Mouse (Mus musculus) embryo, embryonic 10.5 days (tissue): Measurements from ENCODE around the gene Numa1.
A peak's percentile ranks its signal among the peaks of the same experiment; 100 is the strongest.
"Not testable (repeated sequence)": the region's sequence is repeated elsewhere in the genome, so short reads cannot be mapped to it uniquely, and the experiment has no call there.

ENCODE experiments used
- DNase-seq: peaks from one replicate; pipeline ENCODE4 v3.0.0-alpha.2; 2015; ENCODE audit warnings: low spot score

Gene Numa1

DNA sequence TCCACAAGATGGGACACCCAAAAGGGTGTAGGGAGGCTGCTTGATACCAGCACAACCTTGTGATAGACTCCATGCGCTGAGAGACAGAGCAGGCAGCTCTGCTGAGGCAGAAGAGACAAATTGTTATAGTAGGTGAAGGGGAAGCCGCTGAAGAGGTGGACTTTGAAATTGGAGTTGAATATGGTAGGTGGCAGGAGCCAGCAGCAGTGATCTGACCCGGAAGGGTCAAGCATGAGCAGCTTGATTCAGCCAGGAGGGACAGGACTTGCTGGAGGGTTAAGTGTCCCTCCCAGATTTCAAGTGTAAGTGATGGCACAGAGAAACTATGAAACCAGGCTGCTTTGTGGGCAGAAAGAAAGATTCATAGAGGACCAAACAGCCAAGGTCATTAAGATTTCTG, 51.2 kb downstream of the Numa1 start:
- DNase-seq: no peak

DNA sequence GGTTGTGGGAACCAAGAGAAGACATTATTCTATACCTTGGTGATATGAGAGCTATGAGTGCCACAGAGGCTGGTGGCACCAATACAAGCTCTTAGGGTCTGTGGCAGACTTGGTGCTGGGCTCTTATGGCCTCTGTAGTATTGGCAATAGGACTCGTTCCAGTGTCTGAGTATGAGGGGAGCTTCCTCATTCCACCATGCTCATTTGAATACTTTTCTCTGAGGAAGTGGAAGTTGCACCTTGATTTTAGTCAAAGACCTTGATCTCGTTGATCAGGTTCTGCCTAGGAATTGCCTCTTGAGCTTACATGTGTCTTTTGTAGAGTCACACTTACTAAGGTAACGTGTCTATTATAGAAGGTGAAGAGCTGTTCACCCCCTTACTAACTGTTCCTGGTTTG, 60.3 kb downstream of the Numa1 start:
- DNase-seq: no peak

DNA sequence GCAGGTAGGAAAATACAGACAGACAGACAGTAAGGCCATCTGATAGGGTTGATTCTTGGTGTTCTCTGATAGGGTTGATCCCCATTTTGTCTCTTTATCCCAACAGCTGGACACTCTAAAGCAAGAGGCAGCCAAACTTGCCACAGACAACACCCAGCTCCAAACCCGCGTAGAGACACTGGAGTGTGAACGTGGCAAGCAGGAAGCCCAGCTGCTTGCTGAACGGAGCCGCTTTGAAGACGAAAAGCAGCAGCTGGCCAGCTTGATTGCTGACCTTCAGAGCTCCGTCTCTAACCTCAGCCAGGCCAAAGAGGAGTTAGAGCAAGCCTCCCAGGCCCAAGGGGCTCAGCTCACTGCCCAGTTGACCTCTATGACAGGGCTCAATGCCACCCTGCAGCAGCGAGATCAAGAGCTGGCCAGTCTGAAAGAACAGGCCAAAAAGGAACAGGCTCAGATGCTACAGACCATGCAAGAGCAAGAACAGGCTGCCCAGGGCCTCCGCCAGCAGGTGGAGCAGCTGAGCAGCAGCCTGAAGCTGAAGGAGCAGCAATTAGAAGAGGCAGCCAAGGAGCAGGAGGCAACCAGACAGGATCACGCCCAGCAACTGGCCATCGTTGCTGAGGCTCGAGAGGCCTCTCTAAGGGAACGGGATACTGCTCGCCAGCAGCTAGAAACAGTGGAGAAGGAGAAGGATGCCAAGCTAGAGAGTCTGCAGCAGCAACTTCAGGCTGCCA, 64.5 kb downstream of the Numa1 start:
- DNase-seq: peak; percentile 79

DNA sequence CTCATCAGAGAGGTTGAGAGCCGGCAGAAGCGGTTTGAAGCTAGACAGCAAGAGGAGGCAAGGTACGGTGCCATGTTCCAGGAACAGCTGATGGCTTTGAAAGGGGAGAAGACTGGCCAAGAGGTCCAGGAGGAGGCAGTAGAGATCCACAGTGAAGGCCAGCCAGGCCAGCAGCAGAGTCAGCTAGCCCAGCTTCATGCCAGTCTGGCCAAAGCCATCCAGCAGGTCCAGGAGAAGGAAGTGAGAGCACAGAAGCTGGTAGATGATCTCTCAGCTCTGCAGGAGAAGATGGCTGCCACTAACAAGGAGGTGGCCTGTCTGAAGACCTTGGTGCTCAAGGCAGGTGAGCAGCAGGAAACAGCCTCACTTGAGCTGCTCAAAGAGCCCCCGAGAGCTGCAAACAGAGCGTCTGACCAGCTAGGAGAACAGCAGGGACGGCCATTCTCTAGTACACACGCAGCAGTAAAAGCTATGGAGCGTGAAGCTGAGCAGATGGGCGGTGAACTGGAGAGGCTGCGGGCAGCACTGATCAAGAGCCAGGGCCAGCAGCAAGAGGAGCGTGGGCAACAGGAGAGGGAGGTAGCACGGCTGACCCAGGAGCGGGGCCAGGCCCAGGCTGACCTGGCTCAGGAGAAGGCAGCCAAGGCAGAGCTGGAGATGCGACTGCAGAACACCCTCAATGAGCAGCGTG, 65.7 kb downstream of the Numa1 start:
- no peak for DNase-seq

DNA sequence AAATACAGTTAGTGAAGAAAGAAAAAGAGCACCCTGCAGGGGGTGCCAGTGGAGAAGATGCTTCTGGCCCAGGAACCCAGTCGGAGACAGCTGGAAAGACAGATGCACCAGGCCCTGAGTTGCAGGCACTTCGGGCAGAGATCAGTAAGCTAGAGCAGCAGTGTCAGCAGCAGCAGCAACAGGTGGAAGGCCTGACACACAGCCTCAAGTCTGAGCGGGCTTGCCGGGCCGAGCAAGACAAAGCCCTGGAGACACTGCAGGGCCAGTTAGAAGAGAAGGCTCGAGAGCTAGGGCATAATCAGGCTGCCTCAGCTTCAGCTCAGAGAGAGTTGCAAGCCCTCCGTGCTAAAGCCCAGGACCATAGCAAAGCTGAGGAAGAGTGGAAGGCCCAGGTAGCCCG, 66.4 kb downstream of the Numa1 start:
- DNase-seq: no peak

DNA sequence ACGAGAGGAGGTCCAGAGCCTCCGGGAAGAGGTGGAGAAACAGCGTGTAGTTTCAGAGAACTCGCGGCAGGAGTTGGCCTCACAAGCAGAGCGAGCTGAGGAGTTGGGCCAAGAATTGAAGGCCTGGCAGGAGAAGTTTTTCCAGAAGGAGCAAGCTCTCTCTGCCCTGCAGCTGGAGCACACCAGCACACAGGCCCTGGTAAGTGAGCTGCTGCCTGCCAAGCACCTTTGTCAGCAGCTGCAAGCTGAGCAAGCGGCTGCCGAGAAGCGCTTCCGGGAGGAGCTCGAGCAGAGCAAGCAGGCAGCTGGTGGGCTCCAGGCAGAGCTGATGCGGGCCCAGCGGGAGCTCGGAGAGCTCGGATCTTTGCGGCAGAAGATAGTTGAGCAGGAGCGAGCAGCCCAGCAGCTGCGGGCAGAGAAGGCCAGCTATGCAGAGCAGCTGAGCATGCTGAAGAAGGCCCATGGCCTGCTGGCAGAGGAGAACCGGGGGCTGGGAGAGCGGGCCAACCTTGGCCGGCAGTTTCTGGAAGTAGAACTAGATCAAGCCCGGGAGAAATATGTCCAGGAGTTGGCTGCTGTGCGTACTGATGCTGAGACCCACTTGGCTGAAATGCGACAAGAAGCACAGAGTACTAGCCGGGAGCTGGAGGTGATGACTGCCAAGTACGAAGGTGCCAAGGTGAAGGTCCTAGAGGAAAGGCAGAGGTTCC, 67.2 kb downstream of the Numa1 start:
- no peak for DNase-seq

DNA sequence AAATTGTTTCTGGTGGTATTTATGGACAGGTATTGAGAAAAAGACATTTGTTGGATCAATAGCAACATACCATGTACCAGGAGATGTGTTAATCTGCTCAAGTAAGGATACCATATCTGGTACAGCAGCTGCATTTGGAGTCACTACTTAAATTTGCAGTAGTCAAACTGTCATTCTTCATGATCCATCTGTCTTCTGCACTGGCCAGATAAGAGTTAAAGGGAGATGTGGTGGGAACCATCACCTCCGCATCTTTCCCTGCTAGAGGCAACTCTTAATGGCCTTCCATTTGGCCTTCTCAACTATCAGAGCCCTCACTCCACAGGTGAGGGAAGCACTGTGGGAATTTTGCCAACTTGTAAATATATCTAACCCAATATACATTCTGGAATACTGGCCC, 72.6 kb downstream of the Numa1 start:
- no peak for DNase-seq

DNA sequence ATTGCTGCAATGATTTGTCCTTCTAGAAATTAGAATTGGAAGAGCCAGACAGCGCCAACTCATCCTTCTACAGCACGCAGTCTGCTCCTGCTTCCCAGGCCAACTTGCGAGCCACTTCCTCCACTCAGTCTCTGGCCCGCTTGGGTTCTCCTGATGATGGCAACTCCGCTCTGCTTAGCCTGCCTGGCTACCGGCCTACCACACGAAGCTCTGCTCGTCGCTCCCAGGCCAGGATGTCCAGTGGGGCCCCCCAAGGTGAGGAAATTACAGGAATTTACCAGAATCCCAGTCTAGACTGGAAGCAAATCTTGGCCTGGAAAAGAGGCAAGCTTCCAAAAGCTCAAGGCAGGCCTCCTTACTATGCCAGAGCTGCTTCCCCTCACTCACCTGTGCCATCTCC, 77.9 kb downstream of the Numa1 start:
- DNase-seq: no peak

DNA sequence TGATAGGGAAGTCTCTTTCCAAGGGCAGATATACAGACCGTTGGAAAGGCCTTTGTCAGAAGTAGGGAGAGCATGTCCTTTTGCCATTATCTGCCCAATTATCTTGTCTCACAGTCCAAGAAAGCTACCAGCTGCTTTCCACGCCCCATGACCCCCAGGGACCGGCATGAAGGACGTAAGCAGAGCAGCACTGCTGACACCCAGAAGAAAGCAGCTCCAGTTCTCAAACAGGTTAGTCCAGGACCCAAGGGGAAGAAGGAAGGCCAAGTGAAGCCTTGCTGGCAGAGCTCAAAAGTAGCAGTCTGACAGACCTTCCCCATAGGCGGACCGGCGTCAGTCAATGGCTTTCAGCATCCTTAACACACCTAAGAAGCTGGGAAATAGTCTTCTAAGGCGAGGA, 79.5 kb downstream of the Numa1 start:
- no peak for DNase-seq

DNA sequence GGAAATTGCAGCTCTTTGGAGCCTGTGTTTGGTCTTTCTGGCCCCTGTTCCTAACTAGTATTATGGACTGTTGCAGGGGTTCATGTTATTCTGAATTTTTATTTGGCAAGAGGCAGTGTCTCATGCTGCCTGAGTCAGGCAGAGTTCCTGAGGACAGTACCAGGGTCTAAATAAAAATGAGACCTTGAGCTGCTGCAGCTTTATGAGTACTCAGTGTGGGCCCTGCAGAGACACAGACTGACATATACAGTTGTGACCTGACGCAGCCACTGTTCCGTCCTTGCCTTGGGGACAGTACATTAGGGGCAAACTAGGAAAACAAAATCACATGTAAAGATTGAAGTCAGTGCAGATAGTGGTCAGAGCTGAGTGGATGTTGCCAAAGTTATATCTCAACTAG, 81.1 kb downstream of the Numa1 start:
- DNase-seq: no peak

DNA sequence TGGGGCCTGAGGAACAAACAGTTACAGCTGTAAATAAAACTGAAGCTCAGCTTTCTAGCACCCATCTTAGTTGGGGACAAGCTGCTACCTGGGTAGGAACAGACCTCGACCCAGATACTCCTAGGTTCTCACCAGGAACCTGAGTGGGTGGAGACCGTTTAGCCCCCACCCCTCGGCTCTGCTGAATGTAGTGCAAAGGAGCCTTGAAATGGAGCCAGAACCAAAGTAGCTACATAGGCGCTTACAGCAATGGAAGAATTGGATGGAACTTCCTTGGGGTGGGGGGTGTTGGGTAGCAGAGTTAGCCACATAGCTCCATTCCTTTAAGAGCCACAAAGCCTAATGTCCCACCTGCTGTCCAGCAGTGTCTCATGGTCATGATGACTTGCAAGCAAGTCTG, 83.0 kb downstream of the Numa1 start:
- no peak for DNase-seq

DNA sequence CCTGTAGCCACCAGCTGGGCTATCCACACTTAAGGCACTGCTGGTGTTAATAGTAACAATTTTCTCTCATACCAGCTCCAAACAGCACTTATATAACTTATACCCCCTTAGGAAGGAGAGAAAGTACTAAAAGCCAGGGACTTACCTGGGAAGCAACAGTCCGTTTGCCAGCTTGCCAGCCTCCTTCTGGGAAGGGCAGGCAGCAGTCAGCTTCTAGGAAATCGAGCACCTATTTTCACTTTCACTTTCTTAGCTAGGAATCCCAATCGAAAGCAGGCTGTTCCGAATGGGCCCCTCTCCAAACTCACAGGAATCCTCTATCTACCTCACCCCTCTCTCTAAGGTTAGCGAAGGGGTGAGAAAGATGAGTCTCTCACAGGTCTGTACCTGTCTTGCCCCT, 83.5 kb downstream of the Numa1 start:
- DNase-seq: no peak

DNA sequence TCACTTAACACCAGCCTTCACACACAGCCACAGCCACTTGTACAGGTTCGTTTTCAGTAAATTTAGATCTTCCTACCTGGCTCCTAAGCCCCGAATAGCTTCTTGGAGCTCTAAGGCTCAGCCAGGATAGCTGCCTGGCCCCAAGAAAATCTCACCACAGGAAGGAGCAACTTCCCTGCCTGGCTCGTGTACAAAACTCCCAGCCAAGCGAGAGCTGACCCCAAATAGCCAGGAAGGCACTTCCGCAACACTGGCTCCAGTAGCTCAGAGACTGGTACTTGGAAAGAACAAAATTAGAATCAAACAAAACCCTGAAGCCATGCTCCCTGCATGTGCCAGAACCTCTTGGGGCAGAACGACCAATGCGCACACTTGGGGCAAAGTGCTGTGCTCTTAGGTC, 84.1 kb downstream of the Numa1 start:
- no peak for DNase-seq

DNA sequence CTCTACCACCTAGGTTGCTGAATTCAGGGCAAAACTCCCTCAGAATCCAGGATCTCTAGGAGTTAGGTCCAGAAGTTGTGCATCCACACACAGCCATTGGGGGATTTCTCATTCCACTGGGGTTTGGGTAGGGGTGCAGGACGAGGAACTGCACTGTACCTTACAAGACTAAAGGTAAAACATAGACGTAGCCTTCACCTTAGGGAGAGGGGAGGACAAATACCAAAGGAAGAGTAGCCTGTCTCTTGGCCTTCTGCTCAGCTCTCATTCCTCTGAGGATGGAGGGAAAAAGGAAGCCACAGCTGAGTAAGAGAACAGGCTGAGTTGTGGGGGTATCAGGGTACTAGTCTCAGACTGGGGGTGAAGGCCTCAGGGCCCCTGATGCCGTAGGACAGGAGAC, 84.7 kb downstream of the Numa1 start, which contains the start of gene Il18bp:
Gene Il18bp (minus strand): TSS at position 101 of the 400 bp plus-strand sequence.
- DNase-seq: no peak

DNA sequence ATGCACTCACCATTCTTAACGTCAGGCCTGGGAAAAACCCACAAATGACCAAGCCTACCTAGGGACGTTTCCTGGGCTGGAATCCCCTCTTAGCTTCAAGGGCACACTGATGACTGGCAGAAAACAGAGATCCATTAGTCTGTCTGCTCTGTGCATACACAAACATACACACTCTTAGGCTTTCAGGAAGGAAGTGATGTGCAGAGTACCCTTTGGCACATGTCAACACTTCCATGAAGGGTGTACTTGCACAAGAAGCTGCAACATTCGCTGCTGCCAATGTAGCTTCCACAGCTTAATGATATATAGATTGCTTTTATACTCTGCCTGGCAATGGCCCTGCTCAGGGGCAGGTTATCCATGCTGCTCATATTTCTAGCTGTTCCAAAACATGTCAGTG, 85.5 kb downstream of the Numa1 start:
- DNase-seq: no peak

DNA sequence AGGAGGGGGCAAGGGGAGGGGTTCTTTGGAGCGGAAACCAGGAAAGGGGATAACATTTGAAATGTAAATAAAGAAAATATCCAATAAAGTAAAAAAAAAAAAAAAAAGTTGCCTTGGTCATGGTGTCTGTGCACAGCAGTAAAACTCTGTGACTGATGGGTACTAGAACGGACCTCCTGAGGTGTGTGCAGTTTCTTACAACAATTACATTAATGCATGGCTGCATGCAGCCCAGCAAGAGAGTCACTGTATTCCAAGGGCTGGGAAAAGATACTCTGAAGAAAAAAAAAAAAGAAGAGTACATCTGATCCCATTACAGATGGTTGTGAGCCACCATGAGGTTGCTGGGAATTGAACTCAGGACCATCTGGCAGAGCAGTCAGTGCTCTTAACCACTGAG, 87.0 kb downstream of the Numa1 start:
- DNase-seq: not testable (repeated sequence)

DNA sequence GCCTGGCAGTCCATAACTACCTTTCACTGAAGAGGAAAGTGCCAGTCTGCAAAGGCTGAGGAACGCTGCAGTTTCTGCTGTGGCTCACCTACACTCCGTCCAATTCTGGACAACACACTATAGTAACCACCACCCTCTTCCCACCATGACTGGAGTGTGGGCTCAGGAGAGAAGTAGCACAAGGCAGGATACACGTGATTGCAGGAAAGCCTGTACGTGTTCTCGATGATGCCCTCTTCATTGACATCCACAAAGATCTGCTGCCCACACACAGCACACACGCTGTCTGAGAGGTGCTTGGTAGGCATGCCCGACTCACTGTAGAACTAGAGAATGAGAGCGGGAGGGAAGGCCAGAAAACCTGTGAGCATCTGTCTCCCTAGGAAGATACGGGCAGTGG, 89.9 kb downstream of the Numa1 start:
- no peak for DNase-seq

DNA sequence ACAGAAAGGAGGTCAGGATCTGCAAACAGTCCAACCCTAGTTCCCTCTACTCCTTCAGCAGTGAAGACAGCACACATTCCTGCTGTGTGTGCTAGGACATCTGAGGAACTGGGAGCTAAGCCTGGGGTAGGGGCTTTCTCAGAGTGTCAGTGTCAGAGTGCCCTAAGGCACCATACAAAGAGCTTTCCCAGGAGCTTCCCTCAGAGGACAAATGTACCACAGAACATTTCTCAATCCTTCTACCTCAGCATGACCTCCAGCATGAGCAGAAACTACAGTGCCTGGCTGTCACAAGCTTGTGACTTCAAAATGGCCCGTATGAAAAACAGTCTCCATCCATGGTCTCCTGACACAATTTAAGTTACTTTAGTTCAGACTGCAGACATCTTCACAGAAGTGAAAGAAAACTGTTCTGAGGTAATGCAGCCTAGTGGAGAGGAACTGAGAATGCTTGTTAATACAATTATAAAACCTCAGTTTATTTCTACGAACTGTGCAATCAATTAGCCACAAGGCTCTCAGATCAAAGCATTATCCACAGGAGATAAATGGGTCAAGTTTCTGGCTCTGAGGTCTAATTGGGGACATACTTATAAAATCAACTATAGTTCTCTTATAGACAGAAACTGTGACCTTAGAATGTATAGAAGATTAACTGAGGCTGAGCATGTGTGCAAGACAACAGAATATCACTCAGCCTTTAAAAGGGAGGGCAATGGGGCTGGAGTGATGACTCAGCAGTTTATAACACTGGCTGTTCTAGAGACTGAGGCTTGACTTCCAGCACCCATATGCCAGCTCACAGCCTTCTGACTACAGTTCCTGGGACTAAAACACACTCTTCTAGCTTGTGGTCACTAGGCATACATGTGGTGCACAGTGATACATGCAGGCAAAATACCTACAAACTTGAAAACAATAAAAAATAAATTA, 91.5 kb downstream of the Numa1 start:
- no peak for DNase-seq

DNA sequence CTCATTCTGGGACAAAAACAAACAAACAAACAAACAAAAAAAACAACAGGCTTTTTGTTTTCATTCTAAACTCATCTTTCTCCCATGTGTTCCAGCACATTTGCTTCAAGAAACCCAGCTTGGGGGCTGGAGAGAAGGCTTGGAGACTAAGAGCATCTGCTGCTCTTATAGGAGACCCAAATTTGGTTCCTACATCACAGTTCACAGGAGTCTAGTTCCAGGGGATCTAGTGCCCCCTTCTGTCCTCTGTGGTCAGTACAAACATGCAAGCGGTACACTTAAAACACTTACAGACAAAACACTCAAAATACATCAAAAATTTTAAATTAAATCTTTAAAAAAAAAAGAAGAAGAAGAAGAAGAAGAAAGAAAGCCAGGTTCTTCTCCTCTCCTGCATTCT, 101.0 kb downstream of the Numa1 start:
- DNase-seq: peak; percentile 13

DNA sequence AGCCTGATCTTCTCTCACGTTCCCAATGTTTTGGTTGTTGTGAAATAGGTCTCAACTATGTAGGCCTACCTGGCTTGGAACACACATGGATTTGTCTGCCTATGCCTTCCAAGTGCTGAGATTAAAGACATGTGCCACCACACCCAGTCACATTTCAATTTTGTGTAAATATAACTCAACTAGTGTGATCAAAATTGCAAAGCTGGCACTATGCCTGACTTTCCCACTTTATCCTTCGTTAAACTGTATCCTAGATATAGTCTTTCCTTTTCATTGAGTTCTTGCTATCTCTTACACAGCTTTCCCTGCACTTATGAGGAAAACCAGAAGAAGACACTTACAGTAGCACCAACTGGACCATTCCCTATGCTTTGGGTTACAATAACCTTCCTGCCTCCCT, 101.6 kb downstream of the Numa1 start:
- DNase-seq: no peak

DNA sequence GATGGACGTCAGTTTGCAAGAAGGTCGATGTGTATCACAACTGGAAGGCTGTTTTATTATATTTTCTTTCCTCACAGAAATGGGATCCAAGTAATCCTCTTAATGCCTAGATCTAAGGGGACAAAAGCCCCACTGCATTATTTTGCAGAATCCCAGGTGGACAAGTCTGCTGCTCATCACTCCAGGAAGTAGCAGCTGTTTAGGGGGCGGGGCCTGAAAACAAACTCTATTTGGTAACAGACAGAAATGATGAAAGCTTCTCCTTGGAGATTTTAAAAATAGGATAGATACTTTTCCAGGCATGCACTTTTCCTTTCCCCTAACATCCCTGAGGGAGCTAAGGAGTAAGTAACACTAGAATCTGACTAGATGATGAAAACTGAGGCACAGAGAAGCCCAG, 103.4 kb downstream of the Numa1 start:
- DNase-seq: no peak

DNA sequence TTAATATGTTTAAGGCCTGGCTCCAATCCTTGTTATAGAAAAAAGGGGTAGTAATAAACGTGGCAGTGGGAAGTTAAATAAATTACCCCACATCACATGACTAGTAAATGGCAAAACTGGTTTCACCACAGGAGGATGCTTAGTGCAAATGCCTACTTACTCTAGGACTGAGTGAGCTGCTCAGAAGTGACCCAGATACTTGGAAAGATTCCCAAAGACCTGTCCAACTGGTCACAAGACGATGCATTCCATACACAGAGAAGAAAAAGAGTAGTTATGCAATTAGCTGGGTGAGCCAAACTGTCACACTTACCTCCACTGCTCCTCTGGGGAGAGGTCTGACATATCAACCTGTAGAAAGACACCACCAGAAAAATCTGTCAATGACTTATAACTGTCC, 108.4 kb downstream of the Numa1 start:
- DNase-seq: no peak
